Mouse (Mus musculus) urinary bladder, postnatal 10 days (tissue): Measurements from ENCODE around the gene Zfp949.

Experiments
- DNase-seq: peaks from one replicate; pipeline ENCODE4 v3.0.0; 2022; ENCODE audit warnings: low spot score

Zfp949 gene

GRCm38 (mm10) chr9:88547851-88548613, at the start of gene Zfp949:
Gene Zfp949, plus strand, starts transcription at chr9:88548020.
- DNase-seq = no peak

- DNase-seq = no peak
Observed at GRCm38 (mm10) chr9:88500112-88500511, 47.7 kb upstream of the Zfp949 start.

- no peak for DNase-seq
Observed at GRCm38 (mm10) chr9:88501846-88502245, 46.0 kb upstream of the Zfp949 start.

GRCm38 (mm10) chr9:88515546-88515945, 32.3 kb upstream of the Zfp949 start:
- no peak for DNase-seq

- DNase-seq = no peak
Observed at GRCm38 (mm10) chr9:88516361-88516995, 31.3 kb upstream of the Zfp949 start.

- no peak for DNase-seq
Observed at GRCm38 (mm10) chr9:88519390-88520121, 28.3 kb upstream of the Zfp949 start.

- DNase-seq = no peak
Observed at GRCm38 (mm10) chr9:88520122-88520848, 27.5 kb upstream of the Zfp949 start.

GRCm38 (mm10) chr9:88520849-88521483, 26.9 kb upstream of the Zfp949 start:
- DNase-seq = no peak

GRCm38 (mm10) chr9:88521961-88522568, 25.8 kb upstream of the Zfp949 start:
- no peak for DNase-seq

- DNase-seq = peak; percentile 91
Observed at GRCm38 (mm10) chr9:88522569-88523334, 25.1 kb upstream of the Zfp949 start.

- no peak for DNase-seq
Observed at GRCm38 (mm10) chr9:88523335-88523668, 24.5 kb upstream of the Zfp949 start.

GRCm38 (mm10) chr9:88524367-88524766, 23.5 kb upstream of the Zfp949 start:
- no peak for DNase-seq

- no peak for DNase-seq
Observed at GRCm38 (mm10) chr9:88524796-88525195, 23.0 kb upstream of the Zfp949 start.

- no peak for DNase-seq
Observed at GRCm38 (mm10) chr9:88525341-88525740, 22.5 kb upstream of the Zfp949 start.

- DNase-seq = no peak
Observed at GRCm38 (mm10) chr9:88527956-88528355, 19.9 kb upstream of the Zfp949 start.

GRCm38 (mm10) chr9:88528736-88529135, 19.1 kb upstream of the Zfp949 start:
- no peak for DNase-seq

- no peak for DNase-seq
Observed at GRCm38 (mm10) chr9:88529571-88529970, 18.2 kb upstream of the Zfp949 start.

GRCm38 (mm10) chr9:88529979-88530580, 17.7 kb upstream of the Zfp949 start:
- DNase-seq = no peak

- DNase-seq = no peak
Observed at GRCm38 (mm10) chr9:88534093-88534492, 13.7 kb upstream of the Zfp949 start.

- no peak for DNase-seq
Observed at GRCm38 (mm10) chr9:88539546-88540224, 8.1 kb upstream of the Zfp949 start.
